Mouse (Mus musculus): ENCODE results near the gene Ptpn9. TPM values are rescaled to one million over a fixed set of nuclear protein-coding genes. Genes with fewer than 3 reads are reported as not detected.

Ptpn9 gene
- total RNA-seq, 2 experiments from 2014 or later: 47.7 to 53.8 TPM

Other genes starting within 250 kb of the Ptpn9 start
- gene Lingo1, start 198.5 kb upstream of the Ptpn9 start, total RNA-seq (2021): 1 to 10 TPM in 1 of 2 experiments, under 1 TPM in 1; 0.66 to 1.2 TPM
- gene Odf3l1, start 130.2 kb upstream of the Ptpn9 start, total RNA-seq (2021): 1 to 10 TPM in 1 of 2 experiments, under 1 TPM in 1; 0.63 to 1.7 TPM
- gene Cspg4, start 129.9 kb upstream of the Ptpn9 start, total RNA-seq (2021): 10 to 100 TPM in 1 of 2 experiments, 1 to 10 TPM in 1; 9.7 to 12.0 TPM
- 10 to 100 TPM; 24.2 to 27.9 TPM for gene Snx33, start 66.6 kb upstream of the Ptpn9 start, total RNA-seq (2021)
- 100 to 1,000 TPM in 1 of 2 experiments, 10 to 100 TPM in 1; 89.4 to 106 TPM for gene Imp3, start 57.4 kb upstream of the Ptpn9 start, total RNA-seq (2021)
- gene Snupn, start 44.0 kb upstream of the Ptpn9 start, total RNA-seq (2021): 10 to 100 TPM; 11.7 to 12.4 TPM
- 10 to 100 TPM; 41.8 to 54.3 TPM for gene Sin3a, start 77.1 kb downstream of the Ptpn9 start, total RNA-seq (2021)
- 100 to 1,000 TPM; 109 to 121 TPM for gene Man2c1, start 135.8 kb downstream of the Ptpn9 start, total RNA-seq (2021)
- 10 to 100 TPM in 1 of 2 experiments, 1 to 10 TPM in 1; 9.8 to 10.9 TPM for gene Neil1, start 153.4 kb downstream of the Ptpn9 start, total RNA-seq (2021)
- 10 to 100 TPM; 48.2 to 58.0 TPM for gene Commd4, start 163.4 kb downstream of the Ptpn9 start, total RNA-seq (2021)
- gene Trcg1, start 241.6 kb downstream of the Ptpn9 start, total RNA-seq (2021): not detected

Measured in adrenal gland, postnatal 36 days (tissue).